Mouse (Mus musculus) heart, adult 18-20 months (tissue): Measurements from ENCODE around the gene Cbx3. TPM values are rescaled to one million over a fixed set of nuclear protein-coding genes. Genes with fewer than 3 reads are reported as not detected.
"Not testable (repeated sequence)": the region's sequence is repeated elsewhere in the genome, so short reads cannot be mapped to it uniquely, and the experiment has no call there.

Experiments used
- DNase-seq, 2 experiments: peaks; one replicate each; pipeline ENCODE4 v3.0.0; 2021 to 2022; ENCODE audit warnings: mixed read lengths in 1 of 2
- total RNA-seq, 2 experiments: library from RNA; stranded (reverse); gene quantifications; 2 replicates each; pipeline ENCODE4 v1.2.3; 2021

Cbx3 gene
- total RNA-seq, 2 experiments from 2014 or later: 61.9 to 63.4 TPM

- peak; percentile 98 to 100 for DNase-seq
These were observed 347 bp upstream of the Cbx3 start, which contains the start of gene Hnrnpa2b1 for GRCm38 (mm10) chr6:51469715-51470310. Gene Hnrnpa2b1 (minus strand): TSS chr6:51469894.

GRCm38 (mm10) chr6:51471179-51471505 lies 982 bp downstream of the Cbx3 start:
- no peak for DNase-seq

GRCm38 (mm10) chr6:51471782-51472181 lies 1.6 kb downstream of the Cbx3 start:
- DNase-seq: no peak

- no peak for DNase-seq
These were observed 2.1 kb downstream of the Cbx3 start for GRCm38 (mm10) chr6:51472213-51472612.

GRCm38 (mm10) chr6:51479136-51479731 lies 9.1 kb downstream of the Cbx3 start:
- DNase-seq: no peak

GRCm38 (mm10) chr6:51481548-51481947 lies 11.4 kb downstream of the Cbx3 start:
- DNase-seq: no peak

GRCm38 (mm10) chr6:51483861-51484260 lies 13.7 kb downstream of the Cbx3 start:
- DNase-seq: no peak

GRCm38 (mm10) chr6:51484556-51484955 lies 14.4 kb downstream of the Cbx3 start:
- not testable (repeated sequence) for DNase-seq

GRCm38 (mm10) chr6:51485646-51486045 lies 15.5 kb downstream of the Cbx3 start:
- DNase-seq: no peak

GRCm38 (mm10) chr6:51486076-51486710 lies 16.0 kb downstream of the Cbx3 start:
- DNase-seq: no peak

GRCm38 (mm10) chr6:51486731-51487130 lies 16.6 kb downstream of the Cbx3 start:
- no peak for DNase-seq

GRCm38 (mm10) chr6:51489787-51490186 lies 19.6 kb downstream of the Cbx3 start:
- peak; percentile 54 to 83 for DNase-seq

GRCm38 (mm10) chr6:51497321-51498111 lies 27.4 kb downstream of the Cbx3 start:
- DNase-seq: no peak

- no peak for DNase-seq
These were observed 35.5 kb downstream of the Cbx3 start for GRCm38 (mm10) chr6:51505671-51506070.

GRCm38 (mm10) chr6:51507556-51507955 lies 37.4 kb downstream of the Cbx3 start:
- DNase-seq: no peak

GRCm38 (mm10) chr6:51508750-51509648 lies 38.8 kb downstream of the Cbx3 start:
- peak; percentile 80 to 82 for DNase-seq

- DNase-seq: peak; percentile 72 to 83
These were observed 39.9 kb downstream of the Cbx3 start for GRCm38 (mm10) chr6:51510094-51510493.

GRCm38 (mm10) chr6:51510946-51511345 lies 40.8 kb downstream of the Cbx3 start:
- DNase-seq: peak in 1 of 2 experiments; percentile 31

GRCm38 (mm10) chr6:51513745-51514144 lies 43.6 kb downstream of the Cbx3 start:
- DNase-seq: no peak

- no peak for DNase-seq
These were observed 44.7 kb downstream of the Cbx3 start for GRCm38 (mm10) chr6:51514860-51515259.

GRCm38 (mm10) chr6:51523310-51523709 lies 53.1 kb downstream of the Cbx3 start:
- DNase-seq: no peak

GRCm38 (mm10) chr6:51523807-51524320 lies 53.7 kb downstream of the Cbx3 start, which contains the start of gene Snx10:
Gene Snx10 (plus strand): TSS chr6:51523901.
- DNase-seq: peak; percentile 62 to 66
